Mouse (Mus musculus): ENCODE data around the gene Ank2. TPM values are rescaled to one million over a fixed set of nuclear protein-coding genes. Genes with fewer than 3 reads are reported as not detected.
A peak's percentile ranks its signal among the peaks of the same experiment; 100 is the strongest.
"Not testable (repeated sequence)": the region's sequence is repeated elsewhere in the genome, so short reads cannot be mapped to it uniquely, and the experiment has no call there.

Ank2 gene
- polyA plus RNA-seq, 1 experiment from 2014 or later, result 169 TPM

GRCm38 (mm10) chr3:127326355-127326754 lies 172.8 kb downstream of the Ank2 start:
- 85% methylated on average over 8 of the region's 8 CpGs for WGBS

GRCm38 (mm10) chr3:127322870-127323269 lies 176.3 kb downstream of the Ank2 start:
- Histone ChIP-seq H3K4me2 (ENCODE audit: low read length) (no peak overlapping the region), H3K27me3 (replicated peaks; ENCODE audit: control insufficient read depth, insufficient read depth, low read length) (no peaks in the 10 kb centered on the region), H3K36me3 (ENCODE audit: control insufficient read depth, insufficient read depth, low read length) (no peaks in the 10 kb centered on the region), H3K4me1 (ENCODE audit: control insufficient read depth, insufficient read depth, low read depth, low read length) (no peaks in the 10 kb centered on the region), H3K27ac (ENCODE audit: low read depth, low read length) (no peak overlapping the region), H3K9me3 (ENCODE audit: control insufficient read depth, low read length) (no peaks in the 10 kb centered on the region), H3K4me3 (ENCODE audit: low read length) (no peak overlapping the region), H3K9ac (ENCODE audit: low read depth, low read length) (no peak overlapping the region)
- no peak for ATAC-seq

More at GRCm38 (mm10) chr3:127326355-127326754, 172.8 kb downstream of the Ank2 start:
- H3K27me3 ChIP-seq (replicated peaks; ENCODE audit: control insufficient read depth, insufficient read depth, low read length), result no peaks in the 10 kb centered on the region
- H3K9me3 ChIP-seq (ENCODE audit: control insufficient read depth, low read length), result no peaks in the 10 kb centered on the region
- no peak overlapping the region for H3K9ac ChIP-seq (ENCODE audit: low read depth, low read length)
- H3K27ac ChIP-seq (ENCODE audit: low read depth, low read length), result no peak overlapping the region
- no peak overlapping the region for H3K4me3 ChIP-seq (ENCODE audit: low read length)
- H3K4me1 ChIP-seq (ENCODE audit: control insufficient read depth, insufficient read depth, low read depth, low read length), result no peaks in the 10 kb centered on the region
- no peaks in the 10 kb centered on the region for H3K36me3 ChIP-seq (ENCODE audit: control insufficient read depth, insufficient read depth, low read length)
- H3K4me2 ChIP-seq (ENCODE audit: low read length), result no peak overlapping the region
- ATAC-seq, result no peak

- Histone ChIP-seq H3K9ac (ENCODE audit: low read depth, low read length) (no peak overlapping the region), H3K36me3 (ENCODE audit: control insufficient read depth, insufficient read depth, low read length) (no peaks in the 10 kb centered on the region), H3K4me1 (ENCODE audit: control insufficient read depth, insufficient read depth, low read depth, low read length) (no peaks in the 10 kb centered on the region), H3K27me3 (replicated peaks; ENCODE audit: control insufficient read depth, insufficient read depth, low read length) (no peaks in the 10 kb centered on the region), H3K4me2 (ENCODE audit: low read length) (no peak overlapping the region), H3K4me3 (ENCODE audit: low read length) (no peak overlapping the region), H3K27ac (ENCODE audit: low read depth, low read length) (no peak overlapping the region), H3K9me3 (ENCODE audit: control insufficient read depth, low read length) (no peaks in the 10 kb centered on the region)
- WGBS, result 75% methylated on average over 5 of the region's 5 CpGs
- ATAC-seq, result no peak
These were observed 177.5 kb downstream of the Ank2 start for GRCm38 (mm10) chr3:127321645-127322044.

GRCm38 (mm10) chr3:127321031-127321430 lies 178.1 kb downstream of the Ank2 start:
- H3K27me3 ChIP-seq (replicated peaks; ENCODE audit: control insufficient read depth, insufficient read depth, low read length); H3K27ac ChIP-seq (ENCODE audit: low read depth, low read length); H3K9me3 ChIP-seq (ENCODE audit: control insufficient read depth, low read length); H3K4me2 ChIP-seq (ENCODE audit: low read length); ATAC-seq; H3K4me1 ChIP-seq (ENCODE audit: control insufficient read depth, insufficient read depth, low read depth, low read length); H3K4me3 ChIP-seq (ENCODE audit: low read length); H3K36me3 ChIP-seq (ENCODE audit: control insufficient read depth, insufficient read depth, low read length); H3K9ac ChIP-seq (ENCODE audit: low read depth, low read length): not testable (repeated sequence)
- WGBS, result 84% methylated on average over 5 of the region's 5 CpGs

GRCm38 (mm10) chr3:127320311-127320710 lies 178.8 kb downstream of the Ank2 start:
- H3K4me2 ChIP-seq (ENCODE audit: low read length), result no peak overlapping the region
- no peak overlapping the region for H3K27ac ChIP-seq (ENCODE audit: low read depth, low read length)
- no peaks in the 10 kb centered on the region for H3K9me3 ChIP-seq (ENCODE audit: control insufficient read depth, low read length)
- H3K27me3 ChIP-seq (replicated peaks; ENCODE audit: control insufficient read depth, insufficient read depth, low read length), result no peaks in the 10 kb centered on the region
- no peak overlapping the region for H3K9ac ChIP-seq (ENCODE audit: low read depth, low read length)
- H3K4me3 ChIP-seq (ENCODE audit: low read length), result no peak overlapping the region
- ATAC-seq, result no peak
- no peaks in the 10 kb centered on the region for H3K4me1 ChIP-seq (ENCODE audit: control insufficient read depth, insufficient read depth, low read depth, low read length)
- no peaks in the 10 kb centered on the region for H3K36me3 ChIP-seq (ENCODE audit: control insufficient read depth, insufficient read depth, low read length)
- 87% methylated on average over 8 of the region's 8 CpGs for WGBS

- no peak for ATAC-seq
- H3K36me3 ChIP-seq (ENCODE audit: control insufficient read depth, insufficient read depth, low read length), result no peaks in the 10 kb centered on the region
- no peaks in the 10 kb centered on the region for H3K27me3 ChIP-seq (replicated peaks; ENCODE audit: control insufficient read depth, insufficient read depth, low read length)
- no peak overlapping the region for H3K9ac ChIP-seq (ENCODE audit: low read depth, low read length)
- no peaks in the 10 kb centered on the region for H3K9me3 ChIP-seq (ENCODE audit: control insufficient read depth, low read length)
- no peak overlapping the region for H3K4me3 ChIP-seq (ENCODE audit: low read length)
- no peak overlapping the region for H3K4me2 ChIP-seq (ENCODE audit: low read length)
- H3K4me1 ChIP-seq (ENCODE audit: control insufficient read depth, insufficient read depth, low read depth, low read length), result no peaks in the 10 kb centered on the region
- WGBS, result 51% methylated on average over 6 of the region's 6 CpGs
- H3K27ac ChIP-seq (ENCODE audit: low read depth, low read length), result no peak overlapping the region
These were observed 181.5 kb downstream of the Ank2 start for GRCm38 (mm10) chr3:127317641-127318040.

GRCm38 (mm10) chr3:127316717-127317116 lies 182.4 kb downstream of the Ank2 start:
- WGBS, result 96% methylated on average over 2 of the region's 2 CpGs
- H3K4me2 ChIP-seq (ENCODE audit: low read length), result no peak overlapping the region
- H3K36me3 ChIP-seq (ENCODE audit: control insufficient read depth, insufficient read depth, low read length), result no peaks in the 10 kb centered on the region
- no peaks in the 10 kb centered on the region for H3K9me3 ChIP-seq (ENCODE audit: control insufficient read depth, low read length)
- H3K4me1 ChIP-seq (ENCODE audit: control insufficient read depth, insufficient read depth, low read depth, low read length), result no peaks in the 10 kb centered on the region
- H3K27ac ChIP-seq (ENCODE audit: low read depth, low read length), result no peak overlapping the region
- no peak for ATAC-seq
- H3K27me3 ChIP-seq (replicated peaks; ENCODE audit: control insufficient read depth, insufficient read depth, low read length), result no peaks in the 10 kb centered on the region
- H3K4me3 ChIP-seq (ENCODE audit: low read length), result no peak overlapping the region
- H3K9ac ChIP-seq (ENCODE audit: low read depth, low read length), result no peak overlapping the region

GRCm38 (mm10) chr3:127311521-127311920 lies 187.6 kb downstream of the Ank2 start:
- no peak overlapping the region for H3K4me2 ChIP-seq (ENCODE audit: low read length)
- no peaks in the 10 kb centered on the region for H3K4me1 ChIP-seq (ENCODE audit: control insufficient read depth, insufficient read depth, low read depth, low read length)
- no peak overlapping the region for H3K27ac ChIP-seq (ENCODE audit: low read depth, low read length)
- no peaks in the 10 kb centered on the region for H3K27me3 ChIP-seq (replicated peaks; ENCODE audit: control insufficient read depth, insufficient read depth, low read length)
- ATAC-seq, result no peak
- no peak overlapping the region for H3K9ac ChIP-seq (ENCODE audit: low read depth, low read length)
- no peaks in the 10 kb centered on the region for H3K36me3 ChIP-seq (ENCODE audit: control insufficient read depth, insufficient read depth, low read length)
- 67% methylated on average over 6 of the region's 6 CpGs for WGBS
- no peak overlapping the region for H3K4me3 ChIP-seq (ENCODE audit: low read length)
- no peaks in the 10 kb centered on the region for H3K9me3 ChIP-seq (ENCODE audit: control insufficient read depth, low read length)

- no peak overlapping the region for H3K9ac ChIP-seq (ENCODE audit: low read depth, low read length)
- ATAC-seq, result no peak
- H3K4me3 ChIP-seq (ENCODE audit: low read length), result no peak overlapping the region
- H3K4me2 ChIP-seq (ENCODE audit: low read length), result no peak overlapping the region
- WGBS, result 83% methylated on average over 3 of the region's 3 CpGs
- no peak overlapping the region for H3K27ac ChIP-seq (ENCODE audit: low read depth, low read length)
- no peaks in the 10 kb centered on the region for H3K27me3 ChIP-seq (replicated peaks; ENCODE audit: control insufficient read depth, insufficient read depth, low read length)
- no peaks in the 10 kb centered on the region for H3K36me3 ChIP-seq (ENCODE audit: control insufficient read depth, insufficient read depth, low read length)
- H3K9me3 ChIP-seq (ENCODE audit: control insufficient read depth, low read length), result no peaks in the 10 kb centered on the region
- H3K4me1 ChIP-seq (ENCODE audit: control insufficient read depth, insufficient read depth, low read depth, low read length), result no peaks in the 10 kb centered on the region
These were observed 189.1 kb downstream of the Ank2 start for GRCm38 (mm10) chr3:127310079-127310478.

GRCm38 (mm10) chr3:127303957-127304553 lies 195.1 kb downstream of the Ank2 start:
- Histone ChIP-seq H3K4me3 (ENCODE audit: low read length) (no peak overlapping the region), H3K36me3 (ENCODE audit: control insufficient read depth, insufficient read depth, low read length) (no peaks in the 10 kb centered on the region), H3K27ac (ENCODE audit: low read depth, low read length) (no peak overlapping the region)

More at GRCm38 (mm10) chr3:127303957-127304553, 195.1 kb downstream of the Ank2 start:
- no peaks in the 10 kb centered on the region for H3K9me3 ChIP-seq (ENCODE audit: control insufficient read depth, low read length)
- WGBS, result 15% methylated on average over 6 of the region's 6 CpGs
- H3K4me2 ChIP-seq (ENCODE audit: low read length), result no peak overlapping the region
- no peaks in the 10 kb centered on the region for H3K27me3 ChIP-seq (replicated peaks; ENCODE audit: control insufficient read depth, insufficient read depth, low read length)
- H3K9ac ChIP-seq (ENCODE audit: low read depth, low read length), result no peak overlapping the region
- peak; percentile 59 for ATAC-seq
- H3K4me1 ChIP-seq (ENCODE audit: control insufficient read depth, insufficient read depth, low read depth, low read length), result no peaks in the 10 kb centered on the region

All from hindbrain, embryonic 16.5 days (tissue).